Mouse (Mus musculus): ENCODE measurements around the gene Mad2l2. TPM values are rescaled to one million over a fixed set of nuclear protein-coding genes. Genes with fewer than 3 reads are reported as not detected.

Mad2l2 gene
- polyA plus RNA-seq, 1 experiment from 2014 or later = 38.0 TPM

DNA sequence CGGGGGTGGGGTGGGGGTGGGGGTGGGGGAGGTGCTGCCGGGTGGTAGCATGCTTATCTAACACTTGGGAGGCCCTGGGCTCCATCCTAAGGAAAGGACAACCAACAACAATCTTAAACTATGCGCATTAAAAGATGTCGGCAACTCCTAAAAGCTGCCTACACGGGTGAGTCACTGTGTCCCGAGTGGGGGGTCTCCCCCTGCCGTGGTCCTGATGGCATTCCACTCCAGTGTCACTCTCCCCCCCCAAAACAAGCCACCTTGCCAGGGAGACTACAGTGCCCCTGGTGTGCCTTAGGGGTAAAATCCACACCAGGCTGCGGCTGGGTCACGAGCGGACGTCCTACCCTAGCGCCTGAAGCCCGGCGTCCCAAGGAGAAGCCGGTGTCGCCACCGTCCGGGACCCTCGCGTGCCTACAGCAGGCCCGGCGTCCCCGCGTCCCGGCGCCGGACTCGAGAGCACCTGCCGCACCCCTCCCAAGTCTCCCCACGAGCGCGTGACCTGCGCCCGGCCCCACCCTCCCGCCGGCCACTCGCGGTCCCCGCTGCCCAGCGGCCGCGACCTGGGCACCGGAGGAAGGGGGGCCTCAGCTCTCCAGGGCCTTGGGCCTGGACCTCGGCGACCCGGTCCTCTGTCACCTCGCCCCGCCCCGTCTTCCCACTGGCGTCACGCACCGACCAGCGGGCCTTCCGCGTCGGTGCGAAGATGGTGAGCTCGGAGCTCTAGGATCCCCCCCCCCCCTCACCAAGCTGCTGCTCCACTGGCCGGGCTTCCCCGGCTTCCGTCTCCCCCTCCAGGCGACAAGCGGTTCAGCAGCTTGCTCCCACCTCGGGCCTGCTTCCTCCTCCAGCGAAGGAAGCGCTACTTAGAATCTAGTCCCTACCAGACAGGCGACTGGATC lies 21.3 kb downstream of the Mad2l2 start, which contains the start of gene Fbxo6:
Gene Fbxo6, minus strand, starts transcription at position 874 of the 902 bp plus-strand sequence.
- WGBS = under 1% methylated on average over 67 of the region's 67 CpGs

DNA sequence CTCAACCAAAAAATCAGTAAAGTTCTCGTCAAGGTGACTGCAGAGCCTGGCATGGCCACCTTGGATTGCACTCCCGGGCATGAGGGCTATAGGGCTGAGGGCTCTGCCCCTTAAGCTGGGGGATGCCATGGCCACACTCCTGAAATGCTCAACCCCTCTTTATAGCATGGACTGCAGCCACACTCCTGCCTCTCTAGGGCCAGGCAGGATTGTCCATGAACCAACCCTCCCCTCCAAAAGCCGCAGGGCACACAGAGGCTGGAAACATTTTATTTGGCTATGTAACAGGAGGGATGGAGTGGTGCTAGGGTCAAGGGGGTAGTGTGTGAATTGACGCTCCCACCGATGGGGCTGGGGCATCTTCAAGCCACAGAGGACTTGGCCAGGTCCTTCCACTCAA lies 22.4 kb downstream of the Mad2l2 start:
- Histone ChIP-seq H3K36me3 (no peaks in the 10 kb centered on the region), H3K4me3 (replicated peaks) (no peak overlapping the region), H3K27ac (no peak overlapping the region), H3K9ac (no peak overlapping the region), H3K9me3 (no peaks in the 10 kb centered on the region), H3K27me3 (replicated peaks) (no peaks in the 10 kb centered on the region), H3K4me2 (no peak overlapping the region), H3K4me1 (peaks cover 14% of the 10 kb centered on the region)
- WGBS = 87% methylated on average over 5 of the region's 5 CpGs
- ATAC-seq (ENCODE audit: insufficient read depth, low FRiP score, low read depth) = no peak

More for the DNA sequence above, 21.3 kb downstream of the Mad2l2 start, which contains the start of gene Fbxo6:
- H3K27ac ChIP-seq = peak within 1 kb of the TSS; percentile 79
- H3K4me1 ChIP-seq = peaks cover 14% of the 10 kb centered on the region
- peak within 1 kb of the TSS; percentile 61 for H3K9ac ChIP-seq
- H3K27me3 ChIP-seq (replicated peaks) = no peaks in the 10 kb centered on the region
- ATAC-seq (ENCODE audit: insufficient read depth, low FRiP score, low read depth) = peak; percentile 84
- H3K36me3 ChIP-seq = no peaks in the 10 kb centered on the region
- no peaks in the 10 kb centered on the region for H3K9me3 ChIP-seq
- H3K4me2 ChIP-seq = peak within 1 kb of the TSS; percentile 96
- peak within 1 kb of the TSS; percentile 67 for H3K4me3 ChIP-seq (replicated peaks)

- no peaks in the 10 kb centered on the region for H3K9me3 ChIP-seq
- WGBS = 89% methylated on average over 4 of the region's 4 CpGs
Measured at GRCm38 (mm10) chr4:148154006-148154405, 23.8 kb downstream of the Mad2l2 start.

GRCm38 (mm10) chr4:148154982-148155381 lies 24.8 kb downstream of the Mad2l2 start:
- Histone ChIP-seq H3K9ac (no peak overlapping the region), H3K36me3 (no peaks in the 10 kb centered on the region), H3K27me3 (replicated peaks) (0 out of 2 replicates have a peak, but pooled peaks cover 6% of the 10 kb centered on the region), H3K9me3 (no peaks in the 10 kb centered on the region), H3K4me1 (peaks cover 25% of the 10 kb centered on the region), H3K4me2 (no peak overlapping the region), H3K27ac (no peak overlapping the region), H3K4me3 (replicated peaks) (no peak overlapping the region)
- 59% methylated on average over 3 of the region's 3 CpGs for WGBS
- ATAC-seq (ENCODE audit: insufficient read depth, low FRiP score, low read depth) = no peak

More at GRCm38 (mm10) chr4:148154006-148154405, 23.8 kb downstream of the Mad2l2 start:
- Histone ChIP-seq H3K27me3 (replicated peaks) (0 out of 2 replicates have a peak, but pooled peaks cover 6% of the 10 kb centered on the region), H3K27ac (no peak overlapping the region), H3K36me3 (no peaks in the 10 kb centered on the region), H3K4me2 (no peak overlapping the region), H3K4me1 (peaks cover 20% of the 10 kb centered on the region), H3K9ac (no peak overlapping the region), H3K4me3 (replicated peaks) (no peak overlapping the region)
- ATAC-seq (ENCODE audit: insufficient read depth, low FRiP score, low read depth) = no peak

GRCm38 (mm10) chr4:148158436-148159348 lies 28.5 kb downstream of the Mad2l2 start:
- no peaks in the 10 kb centered on the region for H3K36me3 ChIP-seq
- no peak overlapping the region for H3K27ac ChIP-seq
- H3K4me3 ChIP-seq (replicated peaks) = peak overlapping the region; percentile 56
- H3K4me2 ChIP-seq = peak overlapping the region; percentile 100
- H3K27me3 ChIP-seq (replicated peaks) = peaks cover 40% of the 10 kb centered on the region
- no peak overlapping the region for H3K9ac ChIP-seq
- no peaks in the 10 kb centered on the region for H3K9me3 ChIP-seq
- no peak for ATAC-seq (ENCODE audit: insufficient read depth, low FRiP score, low read depth)
- 37% methylated on average over 27 of the region's 27 CpGs for WGBS
- peaks cover 16% of the 10 kb centered on the region; the same call in 1 of the 2 replicates for H3K4me1 ChIP-seq

- under 1% methylated on average over 52 of the region's 55 CpGs for WGBS
- H3K4me3 ChIP-seq (replicated peaks) = peak overlapping the region; percentile 56
- H3K9ac ChIP-seq = peak overlapping the region; percentile 13; the same call in 1 of the 2 replicates
- H3K36me3 ChIP-seq = no peaks in the 10 kb centered on the region
- H3K27me3 ChIP-seq (replicated peaks) = peaks cover 50% of the 10 kb centered on the region
- peak overlapping the region; percentile 100 for H3K4me2 ChIP-seq
- H3K27ac ChIP-seq = no peak overlapping the region
- no peaks in the 10 kb centered on the region for H3K9me3 ChIP-seq
- peak; percentile 87 for ATAC-seq (ENCODE audit: insufficient read depth, low FRiP score, low read depth)
- peaks cover 26% of the 10 kb centered on the region for H3K4me1 ChIP-seq
Measured at GRCm38 (mm10) chr4:148159544-148160435, 29.6 kb downstream of the Mad2l2 start.

DNA sequence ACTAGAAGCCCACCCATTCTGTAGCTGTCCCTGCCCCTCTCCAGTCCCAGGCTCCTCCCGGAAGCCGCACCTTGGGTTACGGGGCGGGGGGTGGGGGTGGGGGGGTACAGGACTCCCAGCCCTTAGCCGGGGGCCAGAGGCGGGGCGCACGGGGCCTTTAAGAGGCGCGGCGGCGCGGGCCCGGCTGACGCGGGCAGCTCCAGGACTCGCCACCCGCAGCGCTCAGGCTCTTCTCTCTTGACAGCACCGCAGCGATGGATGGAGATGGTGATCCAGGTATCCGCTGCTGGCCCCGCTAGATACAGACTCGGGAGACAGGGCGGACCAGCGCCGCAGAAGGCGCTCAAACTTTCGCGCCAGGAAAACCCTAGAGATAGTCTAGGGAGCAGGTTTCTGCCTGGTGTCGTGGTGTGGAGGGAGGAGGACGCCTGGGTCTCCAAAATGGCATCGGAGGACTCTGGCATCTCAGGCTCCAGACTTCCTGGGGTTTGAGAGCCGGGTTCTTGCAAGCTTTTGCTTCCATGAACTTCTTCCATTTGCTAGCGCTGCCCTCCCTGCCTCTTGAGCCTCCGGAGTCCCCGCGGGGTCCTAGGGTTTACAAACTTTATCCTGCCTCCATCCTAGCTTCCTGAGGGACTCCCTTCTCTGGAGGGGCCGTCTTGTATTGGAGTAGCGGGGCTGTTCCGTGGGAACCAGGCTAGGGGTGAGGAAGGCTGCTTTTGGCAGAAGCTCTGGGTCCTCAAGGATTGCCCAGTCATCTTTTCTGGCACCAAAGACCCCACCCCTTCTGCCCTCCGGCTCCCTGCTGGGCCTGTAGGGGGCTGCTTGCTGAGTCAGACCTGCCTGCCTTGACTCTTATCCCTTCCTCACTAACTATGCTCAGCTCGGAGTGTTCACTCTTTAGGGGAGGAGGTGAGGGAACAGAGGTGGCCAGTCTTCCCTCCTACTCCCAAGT lies 30.5 kb downstream of the Mad2l2 start, which contains the start of the genes Fbxo44 and Fbxo2:
Gene Fbxo44, minus strand, starts transcription at position 47 of the 955 bp plus-strand sequence.
Gene Fbxo2, plus strand, starts transcription at position 186 of the 955 bp plus-strand sequence.
- no peak within 1 kb of the TSS for H3K27ac ChIP-seq
- no peaks in the 10 kb centered on the region for H3K36me3 ChIP-seq
- no peaks in the 10 kb centered on the region for H3K9me3 ChIP-seq
- H3K4me3 ChIP-seq (replicated peaks) = peak within 1 kb of the TSS; percentile 56
- WGBS = 1% methylated on average over 43 of the region's 43 CpGs
- peaks cover 59% of the 10 kb centered on the region for H3K27me3 ChIP-seq (replicated peaks)
- peak within 1 kb of the TSS; percentile 13; the same call in 1 of the 2 replicates for H3K9ac ChIP-seq
- H3K4me1 ChIP-seq = peaks cover 28% of the 10 kb centered on the region
- peak within 1 kb of the TSS; percentile 100 for H3K4me2 ChIP-seq
- peak; percentile 40 for ATAC-seq (ENCODE audit: insufficient read depth, low FRiP score, low read depth)

- no peak overlapping the region for H3K27ac ChIP-seq
- H3K36me3 ChIP-seq = no peaks in the 10 kb centered on the region
- ATAC-seq (ENCODE audit: insufficient read depth, low FRiP score, low read depth) = peak; percentile 53
- peaks cover 29% of the 10 kb centered on the region for H3K4me1 ChIP-seq
- H3K27me3 ChIP-seq (replicated peaks) = peaks cover 67% of the 10 kb centered on the region
- no peaks in the 10 kb centered on the region for H3K9me3 ChIP-seq
- peak overlapping the region; percentile 28 for H3K4me3 ChIP-seq (replicated peaks)
- no peak overlapping the region for H3K9ac ChIP-seq
- peak overlapping the region; percentile 60 for H3K4me2 ChIP-seq
- WGBS = under 1% methylated on average over 29 of the region's 29 CpGs
Measured at GRCm38 (mm10) chr4:148164002-148164439, 33.8 kb downstream of the Mad2l2 start.

DNA sequence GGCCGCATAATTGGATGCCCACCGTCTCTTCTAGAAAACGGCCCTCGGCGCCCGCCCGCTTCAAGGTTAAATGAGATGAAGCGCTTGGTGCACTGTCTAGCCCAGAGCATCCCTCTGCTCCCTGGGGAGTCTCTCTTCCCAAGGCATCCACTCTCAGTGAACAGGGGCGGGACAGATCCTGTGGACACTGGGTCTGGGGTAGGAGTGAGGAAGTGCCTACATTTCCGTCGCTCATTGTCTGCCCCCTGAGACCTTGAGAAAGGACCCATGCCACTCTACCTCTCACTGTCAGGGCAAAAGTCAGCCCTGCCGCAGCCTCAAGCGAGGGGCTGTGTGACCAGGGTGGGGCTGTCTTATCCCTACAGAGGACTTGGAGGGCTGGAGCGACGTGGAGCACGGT lies 34.3 kb downstream of the Mad2l2 start:
- 3% methylated on average over 16 of the region's 16 CpGs for WGBS
- H3K4me3 ChIP-seq (replicated peaks) = peak overlapping the region; percentile 28; the same call in 1 of the 2 replicates
- H3K36me3 ChIP-seq = no peaks in the 10 kb centered on the region
- no peak overlapping the region for H3K9ac ChIP-seq
- peak overlapping the region; percentile 60 for H3K4me2 ChIP-seq
- H3K27me3 ChIP-seq (replicated peaks) = peaks cover 69% of the 10 kb centered on the region
- H3K27ac ChIP-seq = no peak overlapping the region
- H3K4me1 ChIP-seq = peaks cover 25% of the 10 kb centered on the region
- no peak for ATAC-seq (ENCODE audit: insufficient read depth, low FRiP score, low read depth)
- no peaks in the 10 kb centered on the region for H3K9me3 ChIP-seq

GRCm38 (mm10) chr4:148165551-148165950 lies 35.4 kb downstream of the Mad2l2 start:
- Histone ChIP-seq H3K36me3 (no peaks in the 10 kb centered on the region), H3K4me3 (replicated peaks) (no peak overlapping the region), H3K4me1 (peaks cover 22% of the 10 kb centered on the region), H3K27me3 (replicated peaks) (peaks cover 75% of the 10 kb centered on the region), H3K4me2 (no peak overlapping the region), H3K9ac (no peak overlapping the region), H3K9me3 (no peaks in the 10 kb centered on the region), H3K27ac (no peak overlapping the region)
- WGBS = 11% methylated on average over 17 of the region's 17 CpGs
- no peak for ATAC-seq (ENCODE audit: insufficient read depth, low FRiP score, low read depth)

Data from stomach, embryonic 15.5 days (tissue).